Mouse (Mus musculus) midbrain, embryonic 13.5 days (tissue): ENCODE data around the gene Nxn. TPM values are rescaled to one million over a fixed set of nuclear protein-coding genes. Genes with fewer than 3 reads are reported as not detected.
A peak's percentile ranks its signal among the peaks of the same experiment; 100 is the strongest.

ENCODE experiments used
- ATAC-seq: fragments of 200-750 bp; cut with Nextera tagmentation; 2 replicates; pipeline ENCODE4 v1.8.0; 2017; ENCODE audit warnings: mild to moderate bottlenecking, moderate TSS enrichment, moderate library complexity
- H3K27ac ChIP-seq: fragments of 300-500 bp; sonication (generic); 2 replicates; pipeline ENCODE4 v1.5.1; 2015; ENCODE audit warnings: inconsistent platforms, mild to moderate bottlenecking, moderate library complexity
- H3K27me3 ChIP-seq: fragments of 300-500 bp; sonication (generic); 2 replicates; pipeline ENCODE4 v1.6.1; 2015; ENCODE audit warnings: mild to moderate bottlenecking, inconsistent platforms
- H3K36me3 ChIP-seq: fragments of 300-500 bp; sonication (generic); 2 replicates; pipeline ENCODE4 v1.6.1; 2015; ENCODE audit warnings: mild to moderate bottlenecking, inconsistent platforms
- H3K4me1 ChIP-seq: fragments of 300-500 bp; sonication (generic); replicated peaks from 2 replicates; pipeline ENCODE4 v1.6.1; 2015; ENCODE audit warnings: inconsistent platforms
- H3K4me2 ChIP-seq: fragments of 300-500 bp; sonication (generic); replicated peaks from 2 replicates; pipeline ENCODE4 v1.6.1; 2015; ENCODE audit warnings: moderate library complexity, mild to moderate bottlenecking, inconsistent platforms
- H3K4me3 ChIP-seq: fragments of 300-500 bp; sonication (generic); replicated peaks from 2 replicates; pipeline ENCODE4 v1.5.1; 2015; ENCODE audit warnings: mild to moderate bottlenecking, inconsistent platforms
- H3K9ac ChIP-seq: fragments of 300-500 bp; sonication (generic); replicated peaks from 2 replicates; pipeline ENCODE4 v1.6.1; 2015; ENCODE audit warnings: mild to moderate bottlenecking, inconsistent platforms
- H3K9me3 ChIP-seq: fragments of 300-500 bp; sonication (generic); 2 replicates; pipeline ENCODE4 v1.6.1; 2016; ENCODE audit warnings: mild to moderate bottlenecking, inconsistent platforms
- WGBS: fragments of 180-500 bp; shearing (Covaris S2); methylation state at CpG from one replicate; pipeline ENCODE4 v1.1.7; 2015; 5-methylcytosine and 5-hydroxymethylcytosine counted together
- polyA plus RNA-seq: library from polyadenylated mRNA; unstranded; fragments of >200 nt; fragmentation: Nextera tagmentation; extraction: Ambion mirVana; gene quantifications from 2 replicates; pipeline ENCODE4 v1.2.1, GENCODE M21; 2015

The Nxn gene
- polyA plus RNA-seq, 1 experiment from 2014 or later = 34.3 TPM

DNA sequence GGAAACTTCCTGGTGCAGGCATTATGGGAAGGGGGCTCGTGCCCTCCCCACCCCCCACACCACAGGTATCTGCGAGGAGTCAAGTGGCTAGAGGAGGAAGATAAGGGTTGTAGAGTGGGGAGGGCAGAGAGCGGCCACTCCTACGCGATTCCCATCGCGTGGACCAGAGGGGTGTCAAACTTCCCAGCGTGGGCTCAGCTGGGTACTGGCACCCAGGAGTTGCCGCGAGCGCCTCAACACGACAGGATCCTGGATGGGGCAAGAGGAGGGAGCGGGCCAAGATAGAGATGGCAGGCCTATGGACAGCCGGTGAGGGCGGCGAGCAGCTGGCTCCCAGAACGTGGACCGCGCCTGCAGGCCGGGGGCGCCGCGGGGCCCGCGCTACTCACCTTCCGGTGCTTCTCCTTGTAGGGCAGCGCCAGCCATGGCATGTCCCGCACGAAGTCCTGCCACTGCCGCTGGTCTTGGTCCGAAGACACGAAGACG, 585 bp downstream of the Nxn start:
- Histone ChIP-seq H3K9me3 (no peaks in the 10 kb centered on the region), H3K27ac (peak overlapping the region; percentile 88), H3K27me3 (peaks cover 3% of the 10 kb centered on the region; the same call in 1 of the 2 replicates), H3K9ac (peak overlapping the region; percentile 86), H3K4me1 (peaks cover 33% of the 10 kb centered on the region), H3K4me2 (peak overlapping the region; percentile 98), H3K36me3 (no peaks in the 10 kb centered on the region), H3K4me3 (peak overlapping the region; percentile 88)
- peak; percentile 82 for ATAC-seq
- WGBS = 0% methylated on average over 33 of the region's 33 CpGs

DNA sequence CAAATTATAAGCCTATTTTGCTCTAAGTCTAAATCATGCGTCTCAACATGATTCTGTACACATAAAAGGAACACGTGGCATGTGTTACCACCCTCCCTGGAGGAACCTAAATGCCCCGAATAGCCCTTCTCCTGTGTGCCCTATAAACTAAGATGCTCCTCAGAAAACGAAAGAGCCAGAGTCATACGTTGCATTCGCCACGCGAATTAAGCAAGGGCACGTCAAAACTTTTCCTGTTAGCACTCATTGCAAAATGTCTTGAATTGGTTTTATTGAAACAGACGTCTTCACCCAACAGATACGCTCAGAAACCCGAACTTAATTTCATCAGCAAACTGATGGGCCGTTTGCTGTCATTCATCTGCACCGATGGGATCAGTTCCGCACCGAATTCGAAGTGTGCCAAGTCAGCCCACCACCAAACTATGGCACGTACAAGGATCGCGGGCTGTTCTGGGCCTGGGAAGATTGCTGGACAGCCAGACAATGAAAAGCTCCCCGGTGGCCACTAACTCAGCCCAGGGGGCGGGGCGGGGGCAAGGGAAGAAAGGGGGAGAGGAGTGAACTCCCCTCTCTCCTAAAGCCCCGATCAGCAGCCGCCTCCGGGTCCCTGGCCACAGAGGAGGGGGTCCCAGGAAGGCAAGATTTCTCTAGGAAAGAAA, 1.2 kb downstream of the Nxn start:
- Histone ChIP-seq H3K36me3 (no peaks in the 10 kb centered on the region), H3K4me1 (peaks cover 33% of the 10 kb centered on the region), H3K9ac (peak overlapping the region; percentile 86), H3K27me3 (peaks cover 3% of the 10 kb centered on the region; the same call in 1 of the 2 replicates), H3K4me2 (peak overlapping the region; percentile 98), H3K9me3 (no peaks in the 10 kb centered on the region), H3K4me3 (peak overlapping the region; percentile 88), H3K27ac (peak overlapping the region; percentile 88)
- under 1% methylated on average over 25 of the region's 26 CpGs for WGBS
- peak; percentile 29 for ATAC-seq

DNA sequence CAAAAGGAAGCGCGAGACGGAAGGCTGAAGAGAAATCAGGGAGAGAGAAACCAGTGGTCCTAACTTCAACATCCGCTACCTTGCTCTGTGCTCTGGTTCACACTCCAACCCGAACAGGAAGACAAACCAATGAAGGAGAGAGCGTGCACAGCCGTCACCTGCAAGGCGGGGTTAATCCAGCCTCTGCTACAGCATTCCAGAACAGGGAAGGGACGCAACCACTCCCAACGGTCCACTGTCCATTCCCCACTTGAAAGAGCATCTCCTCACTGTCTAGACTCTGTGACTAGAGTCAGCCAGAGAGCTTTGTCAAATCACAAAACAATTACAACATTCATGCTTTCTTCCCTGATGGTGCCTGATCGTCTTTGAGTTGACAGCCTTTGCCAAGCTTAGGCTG, 5.9 kb downstream of the Nxn start:
- no peak for ATAC-seq
- Histone ChIP-seq H3K4me2 (no peak overlapping the region), H3K36me3 (peaks cover 6% of the 10 kb centered on the region; the same call in 1 of the 2 replicates), H3K9me3 (no peaks in the 10 kb centered on the region), H3K4me1 (peaks cover 39% of the 10 kb centered on the region), H3K4me3 (no peak overlapping the region), H3K27me3 (no peaks in the 10 kb centered on the region), H3K9ac (no peak overlapping the region), H3K27ac (no peak overlapping the region)
- 88% methylated on average over 11 of the region's 11 CpGs for WGBS

DNA sequence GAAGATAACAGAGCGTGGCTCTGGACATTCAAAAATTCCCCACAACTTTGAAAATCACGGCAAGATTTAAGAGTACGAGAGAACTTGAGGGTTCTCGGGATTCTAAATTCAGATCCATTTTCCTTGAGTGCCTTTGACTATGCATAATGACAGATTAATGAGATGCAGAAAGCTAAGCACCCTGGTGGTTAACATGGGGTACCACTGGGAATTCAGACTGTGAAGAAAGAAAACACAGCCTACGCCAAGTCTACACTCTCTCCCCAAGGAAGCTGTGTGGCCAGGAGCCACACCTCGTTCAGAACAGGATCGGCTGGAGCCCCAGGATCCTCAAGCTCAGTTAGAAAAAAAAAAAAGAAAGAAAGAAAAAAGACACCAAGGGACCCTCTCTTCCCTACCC, 6.4 kb downstream of the Nxn start:
- no peak for ATAC-seq
- no peak overlapping the region for H3K4me2 ChIP-seq
- H3K9me3 ChIP-seq = no peaks in the 10 kb centered on the region
- no peak overlapping the region for H3K9ac ChIP-seq
- H3K27me3 ChIP-seq = no peaks in the 10 kb centered on the region
- no peak overlapping the region for H3K4me3 ChIP-seq
- 84% methylated on average over 7 of the region's 7 CpGs for WGBS
- H3K27ac ChIP-seq = no peak overlapping the region
- H3K4me1 ChIP-seq = peaks cover 36% of the 10 kb centered on the region
- peaks cover 6% of the 10 kb centered on the region; the same call in 1 of the 2 replicates for H3K36me3 ChIP-seq

DNA sequence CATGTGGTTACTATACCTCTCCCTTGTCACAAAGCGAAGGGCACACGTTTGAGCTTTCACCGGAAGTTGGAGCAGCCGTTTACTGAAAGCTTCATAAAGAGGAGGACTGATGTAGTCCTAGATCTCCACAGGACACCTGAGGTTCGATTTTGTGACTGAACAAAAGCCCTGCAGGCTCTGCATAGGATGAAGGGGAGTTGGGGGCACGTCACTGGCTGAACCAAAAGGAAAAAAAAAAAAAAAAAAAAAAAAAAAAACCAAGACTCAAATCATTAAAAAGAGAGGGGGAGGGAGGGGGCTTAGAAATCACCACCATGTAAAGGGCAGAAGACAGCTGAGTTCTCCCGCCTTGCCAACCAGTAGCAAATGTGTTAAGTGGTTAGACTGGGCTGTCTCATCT, 10.2 kb downstream of the Nxn start:
- 16% methylated on average over 7 of the region's 7 CpGs for WGBS
- Histone ChIP-seq H3K4me1 (peaks cover 35% of the 10 kb centered on the region), H3K9me3 (no peaks in the 10 kb centered on the region), H3K4me3 (no peak overlapping the region), H3K4me2 (peak overlapping the region; percentile 28; the same call in 1 of the 2 replicates), H3K27me3 (no peaks in the 10 kb centered on the region), H3K36me3 (peaks cover 6% of the 10 kb centered on the region; the same call in 1 of the 2 replicates), H3K9ac (no peak overlapping the region; the same call in 1 of the 2 replicates), H3K27ac (peak overlapping the region; percentile 47)
- ATAC-seq = peak; percentile 17; the same call in 1 of the 2 replicates

DNA sequence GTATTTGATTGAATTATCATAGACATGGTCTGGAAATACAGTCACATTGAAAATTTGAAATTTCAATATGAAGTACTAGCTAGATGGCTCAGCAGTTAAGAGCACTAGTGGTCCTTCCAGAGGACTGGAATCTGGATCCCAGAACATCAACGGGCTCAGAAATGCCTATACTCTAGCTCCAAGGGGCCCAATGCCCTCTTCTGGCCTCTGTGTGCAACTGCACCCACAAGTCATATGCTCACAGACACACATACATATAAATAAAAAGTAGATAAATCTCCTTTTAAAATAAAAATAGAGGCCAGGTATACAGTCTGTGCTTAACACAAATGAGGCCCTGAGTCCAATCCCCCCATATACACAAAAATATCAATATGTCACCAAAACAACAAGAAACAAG, 11.8 kb downstream of the Nxn start:
- no peak overlapping the region for H3K9ac ChIP-seq
- H3K9me3 ChIP-seq = no peaks in the 10 kb centered on the region
- H3K27me3 ChIP-seq = no peaks in the 10 kb centered on the region
- 79% methylated on average over 1 of the region's 1 CpGs for WGBS
- H3K4me1 ChIP-seq = peaks cover 50% of the 10 kb centered on the region
- no peak overlapping the region for H3K4me2 ChIP-seq
- no peak for ATAC-seq
- H3K27ac ChIP-seq = no peak overlapping the region
- H3K4me3 ChIP-seq = no peak overlapping the region
- H3K36me3 ChIP-seq = peaks cover 5% of the 10 kb centered on the region; the same call in 1 of the 2 replicates

DNA sequence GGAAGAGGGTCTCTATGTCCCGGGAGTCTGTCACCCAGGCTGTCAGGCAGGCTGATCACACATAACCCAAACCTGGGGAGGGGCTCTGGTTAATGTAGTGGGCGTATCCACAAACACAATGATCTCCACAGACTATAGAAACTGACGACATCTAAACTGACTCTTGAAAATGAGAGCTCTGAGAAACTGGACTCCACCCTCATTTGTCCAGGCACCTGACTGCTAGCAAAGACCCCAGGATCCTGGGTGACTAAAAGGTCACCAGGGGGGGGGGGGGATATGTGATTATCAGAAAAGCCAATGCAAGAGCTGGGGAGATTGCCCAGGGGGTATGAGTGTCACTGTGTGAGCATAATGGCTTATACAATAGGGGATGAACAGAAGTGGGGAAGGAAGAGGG, 13.2 kb downstream of the Nxn start:
- H3K4me1 ChIP-seq = peaks cover 50% of the 10 kb centered on the region
- no peaks in the 10 kb centered on the region for H3K9me3 ChIP-seq
- WGBS = 37% methylated on average over 3 of the region's 3 CpGs
- H3K4me2 ChIP-seq = no peak overlapping the region
- no peaks in the 10 kb centered on the region for H3K27me3 ChIP-seq
- H3K36me3 ChIP-seq = no peaks in the 10 kb centered on the region
- ATAC-seq = no peak
- no peak overlapping the region for H3K4me3 ChIP-seq
- no peak overlapping the region for H3K9ac ChIP-seq
- peak overlapping the region; percentile 72 for H3K27ac ChIP-seq

DNA sequence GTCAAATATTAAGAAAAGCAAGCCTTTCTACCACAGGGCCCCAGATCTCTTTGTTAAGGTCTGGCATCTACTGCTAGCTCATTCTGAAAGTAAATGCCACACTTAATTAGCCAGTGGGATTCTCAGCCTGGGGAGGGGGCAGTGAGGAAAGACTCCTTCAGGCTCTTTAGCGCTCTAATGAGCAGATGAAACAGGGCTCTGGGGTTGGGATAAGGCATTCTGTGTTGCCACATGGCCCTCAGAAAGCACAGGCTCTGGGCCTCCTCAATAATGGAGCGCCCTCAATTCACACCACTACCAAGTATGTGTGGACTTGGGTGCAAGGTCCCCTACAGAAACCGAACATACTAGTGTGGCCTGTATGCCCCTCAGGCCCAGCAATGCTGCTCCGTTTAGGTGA, 13.9 kb downstream of the Nxn start:
- H3K9ac ChIP-seq = no peak overlapping the region
- H3K4me2 ChIP-seq = no peak overlapping the region
- H3K27me3 ChIP-seq = no peaks in the 10 kb centered on the region
- 47% methylated on average over 4 of the region's 4 CpGs for WGBS
- no peaks in the 10 kb centered on the region for H3K9me3 ChIP-seq
- H3K4me1 ChIP-seq = peaks cover 55% of the 10 kb centered on the region
- no peaks in the 10 kb centered on the region for H3K36me3 ChIP-seq
- peak overlapping the region; percentile 72 for H3K27ac ChIP-seq
- no peak overlapping the region for H3K4me3 ChIP-seq
- peak; percentile 46; the same call in 1 of the 2 replicates for ATAC-seq

DNA sequence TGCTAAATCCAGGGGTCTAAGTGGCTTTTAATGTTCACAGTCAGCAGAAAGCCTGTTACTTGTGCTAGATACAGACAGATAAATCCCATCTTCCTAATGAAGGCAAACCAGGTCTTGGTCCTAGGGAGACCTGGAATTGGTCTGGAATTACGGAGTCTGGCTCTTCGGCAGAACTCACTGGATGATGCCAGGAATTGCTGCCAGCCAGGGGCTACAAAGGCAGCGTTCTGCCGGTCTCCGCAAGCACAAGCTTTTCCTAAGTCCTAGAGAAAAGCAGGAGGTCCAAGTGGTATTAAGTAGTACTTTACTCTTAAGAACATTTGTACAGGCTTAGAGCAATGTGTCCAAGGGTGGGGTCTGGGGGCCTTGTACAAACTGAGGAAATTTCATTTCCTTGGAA, 14.6 kb downstream of the Nxn start:
- WGBS = 58% methylated on average over 5 of the region's 5 CpGs
- H3K9ac ChIP-seq = no peak overlapping the region
- no peaks in the 10 kb centered on the region for H3K9me3 ChIP-seq
- H3K4me2 ChIP-seq = no peak overlapping the region
- H3K27ac ChIP-seq = peak overlapping the region; percentile 14
- H3K4me1 ChIP-seq = peaks cover 54% of the 10 kb centered on the region
- no peaks in the 10 kb centered on the region for H3K27me3 ChIP-seq
- H3K36me3 ChIP-seq = no peaks in the 10 kb centered on the region
- H3K4me3 ChIP-seq = no peak overlapping the region
- ATAC-seq = no peak

DNA sequence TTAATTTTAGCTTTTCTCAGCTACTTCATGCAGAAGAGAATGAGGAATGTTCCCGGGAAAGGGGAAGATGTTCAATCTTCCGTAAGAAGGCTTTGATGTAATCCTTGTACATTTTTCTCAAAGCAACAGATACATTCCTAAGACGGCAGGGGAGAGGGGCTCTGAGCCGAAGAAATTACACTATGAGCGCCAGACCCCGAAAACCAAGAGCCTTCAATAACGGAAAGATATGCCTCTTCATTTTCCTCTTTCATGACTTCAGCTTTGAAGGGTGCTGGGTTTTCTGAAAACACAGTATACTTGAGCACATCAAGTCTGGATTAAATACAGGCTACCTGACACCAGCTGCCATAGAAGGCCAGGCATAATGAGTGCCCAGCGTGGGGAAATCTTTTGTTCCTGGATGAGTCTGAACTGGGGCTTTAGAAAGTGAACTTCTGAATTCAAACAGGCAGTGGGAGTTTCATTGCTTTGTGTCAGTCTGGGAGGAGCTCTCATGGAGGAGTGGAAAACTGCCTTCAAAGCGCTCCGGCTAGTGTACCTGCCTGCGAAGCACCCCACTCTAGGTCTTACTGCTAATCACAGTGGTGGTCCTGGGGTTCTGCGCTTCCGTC, 16.1 kb downstream of the Nxn start:
- Histone ChIP-seq H3K4me3 (no peak overlapping the region), H3K9me3 (no peaks in the 10 kb centered on the region), H3K4me2 (0 out of 2 replicates have a peak overlapping the region, but pooled peaks have one; percentile 6), H3K27me3 (no peaks in the 10 kb centered on the region), H3K27ac (peak overlapping the region; percentile 54), H3K4me1 (peaks cover 39% of the 10 kb centered on the region), H3K36me3 (no peaks in the 10 kb centered on the region), H3K9ac (no peak overlapping the region)
- 11% methylated on average over 13 of the region's 13 CpGs for WGBS
- ATAC-seq = peak; percentile 44; the same call in 1 of the 2 replicates

DNA sequence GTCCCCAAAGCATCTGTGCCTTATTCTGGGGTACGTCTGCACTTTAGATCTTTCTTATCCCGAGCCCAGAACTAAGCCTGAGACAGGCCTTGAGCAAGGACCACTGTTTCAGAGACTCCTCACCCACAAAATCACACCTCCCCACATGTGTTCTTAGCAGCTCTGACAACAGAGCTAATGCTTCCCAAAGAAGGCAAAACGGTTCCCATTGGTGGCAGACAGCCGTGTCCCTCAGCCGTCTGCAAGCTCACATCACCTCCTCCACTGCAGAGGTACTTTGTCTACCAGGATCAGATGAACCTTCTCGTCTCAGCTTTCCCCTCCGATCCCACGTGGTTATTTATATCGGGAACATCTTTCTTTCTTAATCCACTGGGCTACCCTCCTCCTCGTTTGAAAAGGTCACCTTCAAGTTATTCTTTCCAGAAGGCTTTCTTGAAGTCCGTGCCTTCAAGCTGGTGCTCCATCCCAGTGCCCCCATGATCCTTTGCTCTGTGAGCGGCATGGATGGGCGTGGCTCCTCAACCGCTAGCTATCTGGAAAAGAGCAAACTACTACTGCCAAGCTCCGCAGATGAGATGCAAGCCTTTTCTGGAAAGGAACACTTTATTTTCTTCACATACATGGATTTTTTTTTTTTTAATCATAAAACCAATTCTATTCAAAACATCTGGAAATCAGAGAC, 17.6 kb downstream of the Nxn start:
- Histone ChIP-seq H3K27ac (no peak overlapping the region), H3K4me2 (no peak overlapping the region), H3K4me3 (no peak overlapping the region), H3K9ac (no peak overlapping the region), H3K36me3 (no peaks in the 10 kb centered on the region), H3K27me3 (no peaks in the 10 kb centered on the region), H3K4me1 (peaks cover 41% of the 10 kb centered on the region), H3K9me3 (no peaks in the 10 kb centered on the region)
- 84% methylated on average over 15 of the region's 15 CpGs for WGBS
- ATAC-seq = no peak
